Mouse (Mus musculus): ENCODE results near the gene Sept3. TPM values are rescaled to one million over a fixed set of nuclear protein-coding genes. Genes with fewer than 3 reads are reported as not detected.

Gene Sept3
- polyA plus RNA-seq, 1 experiment from 2014 or later, result 142 TPM

DNA sequence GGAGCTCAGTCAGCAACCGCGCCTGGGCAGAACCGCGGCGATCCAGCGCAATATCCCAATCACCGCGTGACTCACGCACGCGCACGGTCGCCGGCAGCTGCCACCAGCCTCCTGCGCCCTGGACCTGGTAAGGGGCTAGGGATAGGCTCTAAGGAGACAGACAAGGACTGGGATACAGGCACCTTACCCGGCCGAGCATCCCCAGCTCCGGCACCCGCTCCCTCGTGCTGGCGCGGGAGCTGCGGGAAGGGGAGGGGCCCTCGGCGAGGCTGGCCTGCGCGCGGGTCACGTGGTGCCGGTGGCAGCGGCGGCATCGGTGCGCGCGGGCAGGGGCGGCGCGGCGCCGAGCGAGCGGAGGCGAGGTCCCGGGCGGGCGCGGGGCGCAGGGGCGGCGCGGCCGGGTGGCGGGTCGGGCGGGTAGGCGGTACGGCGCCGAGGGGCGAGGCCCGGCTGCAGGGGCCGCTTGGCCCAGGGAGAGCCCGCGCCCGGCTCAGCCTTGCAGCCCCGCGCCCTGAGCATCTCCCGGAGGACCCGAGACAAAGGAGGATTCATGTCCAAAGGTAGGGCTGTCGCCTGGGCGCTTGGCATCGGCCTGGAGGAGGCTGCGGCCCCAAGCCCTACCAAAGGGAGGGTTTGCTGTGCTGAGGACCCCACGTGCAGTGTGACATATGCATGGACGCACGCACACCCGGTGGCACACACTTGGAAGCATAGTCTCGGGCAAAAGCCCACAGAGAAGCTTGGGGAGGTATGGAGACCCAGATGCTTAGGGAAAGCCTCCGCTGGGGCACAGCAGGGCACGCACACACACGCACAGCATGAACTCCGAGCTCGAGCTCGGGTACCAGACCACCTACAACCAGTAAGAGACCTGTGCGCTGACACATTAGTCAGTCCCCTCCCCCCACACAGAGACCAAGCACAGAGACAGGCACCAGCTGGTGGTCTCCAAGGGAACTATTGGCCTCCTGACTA, 521 bp downstream of the Sept3 start:
- peak overlapping the region; percentile 93 for H3K4me2 ChIP-seq (ENCODE audit: low read depth)
- peak; percentile 75 for ATAC-seq (ENCODE audit: insufficient read depth, low FRiP score, low TSS enrichment)
- H3K4me3 ChIP-seq (ENCODE audit: low read depth, low read length), result peak overlapping the region; percentile 72
- 0% methylated on average over 66 of the region's 86 CpGs for WGBS
- peak overlapping the region; percentile 92 for H3K9ac ChIP-seq (ENCODE audit: low read length)
- H3K4me1 ChIP-seq (ENCODE audit: control insufficient read depth, insufficient read depth, low read length), result peaks cover 16% of the 10 kb centered on the region
- H3K36me3 ChIP-seq (ENCODE audit: control insufficient read depth, insufficient read depth, low read length), result 0 out of 2 replicates have a peak, but pooled peaks cover 5% of the 10 kb centered on the region
- H3K27ac ChIP-seq (ENCODE audit: low read depth, low read length), result peak overlapping the region; percentile 96
- no peaks in the 10 kb centered on the region for H3K9me3 ChIP-seq (ENCODE audit: control insufficient read depth, low read length)
- H3K27me3 ChIP-seq (ENCODE audit: control insufficient read depth, insufficient read depth, low read length), result peaks cover 12% of the 10 kb centered on the region
- DNase-seq (ENCODE audit: low spot score), result peak; percentile 84

DNA sequence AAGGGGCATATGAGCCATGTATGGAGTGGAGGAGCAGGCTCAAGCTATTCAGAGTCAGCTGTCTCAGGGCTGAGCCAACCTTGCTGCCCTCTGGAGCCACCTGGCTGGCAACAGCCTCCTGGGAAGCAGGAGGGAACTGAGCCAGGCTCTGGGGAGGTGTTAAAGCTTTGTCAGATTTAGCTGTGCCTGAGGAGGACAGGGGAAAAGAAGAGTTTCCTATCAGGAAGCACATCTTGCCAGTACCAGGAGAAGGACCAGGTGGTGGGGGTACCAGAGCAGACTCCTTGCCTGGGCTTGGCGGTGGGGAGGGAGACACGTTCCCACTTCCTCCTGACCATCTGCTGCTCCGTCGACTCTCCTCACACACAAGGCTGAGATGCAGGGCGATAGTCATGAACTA, 2.9 kb downstream of the Sept3 start:
- Histone ChIP-seq H3K9ac (ENCODE audit: low read length) (no peak overlapping the region), H3K27ac (ENCODE audit: low read depth, low read length) (no peak overlapping the region), H3K27me3 (ENCODE audit: control insufficient read depth, insufficient read depth, low read length) (peaks cover 12% of the 10 kb centered on the region), H3K4me2 (ENCODE audit: low read depth) (peak overlapping the region; percentile 13; the same call in 1 of the 2 replicates), H3K4me1 (ENCODE audit: control insufficient read depth, insufficient read depth, low read length) (peaks cover 16% of the 10 kb centered on the region), H3K9me3 (ENCODE audit: control insufficient read depth, low read length) (no peaks in the 10 kb centered on the region), H3K4me3 (ENCODE audit: low read depth, low read length) (no peak overlapping the region), H3K36me3 (ENCODE audit: control insufficient read depth, insufficient read depth, low read length) (peaks cover 11% of the 10 kb centered on the region)
- no peak for ATAC-seq (ENCODE audit: insufficient read depth, low FRiP score, low TSS enrichment)
- WGBS, result 67% methylated on average over 5 of the region's 5 CpGs
- DNase-seq (ENCODE audit: low spot score), result no peak

DNA sequence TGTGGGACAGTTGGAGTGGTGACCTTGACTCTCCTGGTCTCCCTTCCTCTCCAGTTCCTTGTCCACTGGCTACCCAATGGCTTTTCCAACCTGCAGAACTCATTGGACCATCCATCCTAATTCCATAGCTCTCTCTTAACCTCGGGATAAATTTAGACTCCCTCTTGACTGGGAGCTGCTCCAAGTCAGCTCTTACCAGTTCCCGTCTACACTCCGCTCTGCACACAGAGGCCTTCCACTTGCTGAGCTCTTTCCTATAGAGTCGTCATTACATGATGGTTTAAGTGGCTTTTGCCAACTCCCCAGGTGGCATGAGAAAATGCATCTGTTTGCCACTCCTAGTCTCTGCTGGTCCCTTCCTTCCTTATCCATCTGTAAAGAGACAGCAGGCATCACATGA, 5.9 kb downstream of the Sept3 start:
- DNase-seq (ENCODE audit: low spot score) (no peak), ATAC-seq (ENCODE audit: insufficient read depth, low FRiP score, low TSS enrichment) (no peak)
- 87% methylated on average over 4 of the region's 4 CpGs for WGBS
- Histone ChIP-seq H3K36me3 (ENCODE audit: control insufficient read depth, insufficient read depth, low read length) (peaks cover 27% of the 10 kb centered on the region), H3K27ac (ENCODE audit: low read depth, low read length) (no peak overlapping the region), H3K4me3 (ENCODE audit: low read depth, low read length) (no peak overlapping the region), H3K4me2 (ENCODE audit: low read depth) (no peak overlapping the region), H3K9me3 (ENCODE audit: control insufficient read depth, low read length) (no peaks in the 10 kb centered on the region), H3K27me3 (ENCODE audit: control insufficient read depth, insufficient read depth, low read length) (no peaks in the 10 kb centered on the region), H3K4me1 (ENCODE audit: control insufficient read depth, insufficient read depth, low read length) (peaks cover 16% of the 10 kb centered on the region), H3K9ac (ENCODE audit: low read length) (no peak overlapping the region)

DNA sequence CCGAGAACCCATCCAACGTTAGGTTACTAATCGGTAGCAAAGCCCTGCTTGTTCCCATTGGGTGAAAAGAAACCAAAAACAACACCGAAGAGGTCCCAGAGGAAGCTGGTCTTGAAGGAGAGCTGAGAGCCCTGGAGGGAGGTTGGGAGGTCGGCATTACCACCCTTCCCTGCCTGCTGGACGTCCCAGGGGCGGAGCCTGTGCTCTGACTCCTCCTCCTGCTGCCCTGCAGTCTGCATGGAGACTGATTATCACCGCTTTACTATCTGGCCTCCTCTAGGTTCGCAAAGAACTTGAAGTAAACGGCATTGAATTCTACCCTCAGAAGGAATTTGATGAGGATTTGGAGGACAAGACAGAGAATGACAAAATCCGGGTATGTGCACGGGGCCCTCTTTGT, 11.5 kb downstream of the Sept3 start:
- H3K4me2 ChIP-seq (ENCODE audit: low read depth), result no peak overlapping the region
- no peak for DNase-seq (ENCODE audit: low spot score)
- no peak overlapping the region for H3K4me3 ChIP-seq (ENCODE audit: low read depth, low read length)
- H3K4me1 ChIP-seq (ENCODE audit: control insufficient read depth, insufficient read depth, low read length), result no peaks in the 10 kb centered on the region
- H3K27me3 ChIP-seq (ENCODE audit: control insufficient read depth, insufficient read depth, low read length), result no peaks in the 10 kb centered on the region
- no peak overlapping the region for H3K27ac ChIP-seq (ENCODE audit: low read depth, low read length)
- ATAC-seq (ENCODE audit: insufficient read depth, low FRiP score, low TSS enrichment), result no peak
- H3K9me3 ChIP-seq (ENCODE audit: control insufficient read depth, low read length), result no peaks in the 10 kb centered on the region
- H3K36me3 ChIP-seq (ENCODE audit: control insufficient read depth, insufficient read depth, low read length), result peaks cover 25% of the 10 kb centered on the region
- no peak overlapping the region for H3K9ac ChIP-seq (ENCODE audit: low read length)
- 58% methylated on average over 12 of the region's 12 CpGs for WGBS

DNA sequence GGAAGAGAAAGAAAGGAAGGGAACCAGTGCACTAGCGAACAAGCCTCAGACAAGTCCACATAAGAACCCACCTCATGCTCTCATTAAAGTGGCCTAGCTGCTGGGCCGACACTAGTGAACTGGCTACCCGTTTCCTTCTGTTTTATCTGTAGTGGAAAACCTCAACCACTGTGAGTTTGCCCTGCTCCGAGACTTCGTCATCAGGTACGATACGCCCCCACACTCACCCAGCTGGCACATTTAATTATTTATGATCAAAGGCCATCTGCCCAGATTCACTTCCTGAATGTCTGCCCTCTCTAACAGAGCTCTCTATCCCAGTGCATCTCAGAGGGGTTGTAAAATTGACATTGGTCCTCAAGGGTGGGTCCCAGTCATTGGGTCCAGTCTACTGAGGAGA, 15.6 kb downstream of the Sept3 start:
- Histone ChIP-seq H3K4me1 (ENCODE audit: control insufficient read depth, insufficient read depth, low read length) (peaks cover 15% of the 10 kb centered on the region), H3K9ac (ENCODE audit: low read length) (no peak overlapping the region), H3K4me2 (ENCODE audit: low read depth) (no peak overlapping the region), H3K27me3 (ENCODE audit: control insufficient read depth, insufficient read depth, low read length) (no peaks in the 10 kb centered on the region), H3K9me3 (ENCODE audit: control insufficient read depth, low read length) (no peaks in the 10 kb centered on the region), H3K4me3 (ENCODE audit: low read depth, low read length) (no peak overlapping the region), H3K36me3 (ENCODE audit: control insufficient read depth, insufficient read depth, low read length) (peaks cover 16% of the 10 kb centered on the region), H3K27ac (ENCODE audit: low read depth, low read length) (no peak overlapping the region)
- DNase-seq (ENCODE audit: low spot score) (no peak), ATAC-seq (ENCODE audit: insufficient read depth, low FRiP score, low TSS enrichment) (no peak)
- 91% methylated on average over 7 of the region's 7 CpGs for WGBS

DNA sequence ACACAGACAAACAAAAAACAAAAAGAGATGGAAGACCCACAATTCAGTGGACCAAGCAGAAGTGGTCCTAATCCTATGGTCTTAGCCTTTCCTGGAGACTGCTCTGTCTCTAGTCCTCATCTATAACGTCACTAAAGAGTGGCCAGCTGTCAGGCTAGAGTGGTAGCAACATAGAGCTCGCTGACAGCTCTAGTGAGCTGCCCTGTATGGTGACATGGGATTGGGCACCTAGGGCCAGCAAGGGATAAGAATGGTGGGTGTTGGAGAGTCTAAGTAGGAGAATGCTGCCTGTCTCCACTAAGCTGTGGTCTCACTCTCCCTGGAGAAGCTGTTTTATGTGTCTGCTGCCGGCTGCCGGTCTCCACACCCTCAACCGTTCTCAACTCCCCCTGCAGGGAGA, 18.2 kb downstream of the Sept3 start:
- Histone ChIP-seq H3K4me1 (ENCODE audit: control insufficient read depth, insufficient read depth, low read length) (peaks cover 15% of the 10 kb centered on the region), H3K27me3 (ENCODE audit: control insufficient read depth, insufficient read depth, low read length) (no peaks in the 10 kb centered on the region), H3K4me2 (ENCODE audit: low read depth) (no peak overlapping the region), H3K9ac (ENCODE audit: low read length) (no peak overlapping the region), H3K9me3 (ENCODE audit: control insufficient read depth, low read length) (no peaks in the 10 kb centered on the region), H3K27ac (ENCODE audit: low read depth, low read length) (peak overlapping the region; percentile 23; the same call in 1 of the 2 replicates), H3K4me3 (ENCODE audit: low read depth, low read length) (no peak overlapping the region), H3K36me3 (ENCODE audit: control insufficient read depth, insufficient read depth, low read length) (peaks cover 12% of the 10 kb centered on the region)
- DNase-seq (ENCODE audit: low spot score) (no peak), ATAC-seq (ENCODE audit: insufficient read depth, low FRiP score, low TSS enrichment) (no peak)
- 11% methylated on average over 5 of the region's 5 CpGs for WGBS

DNA sequence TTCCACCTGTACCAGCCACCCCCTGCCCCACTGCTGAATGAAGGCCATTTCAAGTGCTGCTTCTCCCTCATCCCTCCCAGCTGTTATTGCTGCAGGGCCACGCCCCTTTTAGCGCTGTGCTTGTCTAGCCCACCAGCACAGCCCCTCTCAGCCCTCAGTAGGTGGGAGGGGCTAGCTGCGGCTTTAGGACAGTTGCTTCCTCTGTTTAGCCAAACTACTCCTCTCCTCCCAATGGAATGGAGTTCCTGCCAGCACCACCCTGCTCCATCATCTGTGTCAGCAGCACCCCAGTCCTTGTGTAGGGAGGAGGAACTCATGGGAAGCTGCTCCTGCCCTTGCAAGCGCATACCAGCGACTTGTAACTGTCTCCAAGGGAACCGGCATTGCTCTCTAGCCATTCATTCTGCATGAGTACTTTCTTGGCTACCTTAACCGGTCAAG, 18.6 kb downstream of the Sept3 start:
- Histone ChIP-seq H3K4me3 (ENCODE audit: low read depth, low read length) (no peak overlapping the region), H3K4me1 (ENCODE audit: control insufficient read depth, insufficient read depth, low read length) (peaks cover 15% of the 10 kb centered on the region), H3K27ac (ENCODE audit: low read depth, low read length) (peak overlapping the region; percentile 23; the same call in 1 of the 2 replicates), H3K27me3 (ENCODE audit: control insufficient read depth, insufficient read depth, low read length) (no peaks in the 10 kb centered on the region), H3K4me2 (ENCODE audit: low read depth) (no peak overlapping the region), H3K36me3 (ENCODE audit: control insufficient read depth, insufficient read depth, low read length) (peaks cover 12% of the 10 kb centered on the region), H3K9me3 (ENCODE audit: control insufficient read depth, low read length) (no peaks in the 10 kb centered on the region), H3K9ac (ENCODE audit: low read length) (no peak overlapping the region)
- DNase-seq (ENCODE audit: low spot score) (peak; percentile 84), ATAC-seq (ENCODE audit: insufficient read depth, low FRiP score, low TSS enrichment) (peak; percentile 87)
- WGBS, result 6% methylated on average over 7 of the region's 7 CpGs

DNA sequence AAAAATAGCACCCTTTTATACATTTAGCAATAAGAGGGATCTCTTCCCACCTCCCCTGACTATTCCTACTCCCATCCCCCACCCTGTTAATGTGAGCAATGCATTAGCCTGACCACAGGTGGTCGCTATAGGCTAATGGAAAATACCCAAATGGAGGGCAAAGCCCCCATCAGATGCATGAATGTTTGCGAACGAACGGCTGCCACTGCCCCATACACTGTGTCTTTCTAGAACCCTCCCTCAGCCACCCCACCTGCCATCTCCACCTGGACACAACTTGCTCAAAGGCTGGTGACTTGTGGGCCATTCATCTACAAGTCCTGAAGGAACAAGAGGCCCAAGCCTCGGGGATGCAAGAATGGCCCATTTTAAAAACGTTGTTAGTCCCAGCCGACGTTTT, 19.4 kb downstream of the Sept3 start:
- no peaks in the 10 kb centered on the region for H3K27me3 ChIP-seq (ENCODE audit: control insufficient read depth, insufficient read depth, low read length)
- WGBS, result 47% methylated on average over 8 of the region's 8 CpGs
- DNase-seq (ENCODE audit: low spot score), result no peak
- ATAC-seq (ENCODE audit: insufficient read depth, low FRiP score, low TSS enrichment), result peak; percentile 20; the same call in 1 of the 2 replicates
- no peak overlapping the region for H3K4me3 ChIP-seq (ENCODE audit: low read depth, low read length)
- H3K9ac ChIP-seq (ENCODE audit: low read length), result no peak overlapping the region
- H3K36me3 ChIP-seq (ENCODE audit: control insufficient read depth, insufficient read depth, low read length), result peaks cover 9% of the 10 kb centered on the region
- peaks cover 15% of the 10 kb centered on the region for H3K4me1 ChIP-seq (ENCODE audit: control insufficient read depth, insufficient read depth, low read length)
- H3K4me2 ChIP-seq (ENCODE audit: low read depth), result no peak overlapping the region
- H3K9me3 ChIP-seq (ENCODE audit: control insufficient read depth, low read length), result no peaks in the 10 kb centered on the region
- no peak overlapping the region for H3K27ac ChIP-seq (ENCODE audit: low read depth, low read length)
